Mouse (Mus musculus) urinary bladder, postnatal 10 days (tissue): ENCODE results near the gene Mia2.
"Not testable (repeated sequence)": the region's sequence is repeated elsewhere in the genome, so short reads cannot be mapped to it uniquely, and the experiment has no call there.

Source experiments
- DNase-seq: peaks from one replicate; pipeline ENCODE4 v3.0.0; 2022; ENCODE audit warnings: low spot score

Gene Mia2

DNA sequence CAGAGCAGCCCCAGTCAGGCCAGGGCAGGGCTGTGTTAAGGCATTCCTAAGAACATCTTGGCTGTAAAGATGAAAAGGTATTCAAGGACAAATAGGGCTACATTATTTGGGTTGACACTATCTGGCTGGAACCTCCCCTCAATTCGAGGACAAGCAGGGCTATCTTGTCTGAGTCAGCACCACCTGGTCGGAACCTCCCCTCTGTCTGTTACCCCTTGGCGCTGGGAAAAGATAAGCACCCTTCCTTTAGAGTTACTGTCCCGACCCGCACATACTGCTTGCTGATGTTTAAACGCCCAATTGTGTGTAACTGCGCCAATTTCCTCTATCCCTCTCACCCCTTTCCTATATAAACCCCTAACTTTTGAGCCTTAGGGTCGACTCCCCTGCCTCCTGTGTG lies 145.4 kb downstream of the Mia2 start:
- DNase-seq, result not testable (repeated sequence)
